Mouse (Mus musculus): ENCODE measurements around the gene Slc35d2.

Slc35d2 gene

GRCm38 (mm10) chr13:64110421-64110820 is 18.7 kb downstream of the Slc35d2 start:
- no peak for DNase-seq (ENCODE audit: low read depth, low spot score)

GRCm38 (mm10) chr13:64108381-64108850 is 20.8 kb downstream of the Slc35d2 start:
- DNase-seq (ENCODE audit: low read depth, low spot score) = peak; percentile 61

- peak; percentile 82 for DNase-seq (ENCODE audit: low read depth, low spot score)
Measured at GRCm38 (mm10) chr13:64107535-64107934, 21.6 kb downstream of the Slc35d2 start.

- no peak for DNase-seq (ENCODE audit: low read depth, low spot score)
Measured at GRCm38 (mm10) chr13:64107105-64107504, 22.1 kb downstream of the Slc35d2 start.

- no peak for DNase-seq (ENCODE audit: low read depth, low spot score)
Measured at GRCm38 (mm10) chr13:64105690-64106089, 23.5 kb downstream of the Slc35d2 start.

- DNase-seq (ENCODE audit: low read depth, low spot score) = peak; percentile 50
Measured at GRCm38 (mm10) chr13:64100186-64100585, 29.0 kb downstream of the Slc35d2 start.

GRCm38 (mm10) chr13:64098992-64099391 is 30.2 kb downstream of the Slc35d2 start:
- DNase-seq (ENCODE audit: low read depth, low spot score) = peak; percentile 56

GRCm38 (mm10) chr13:64093341-64093740 is 35.8 kb downstream of the Slc35d2 start:
- DNase-seq (ENCODE audit: low read depth, low spot score) = peak; percentile 78

- DNase-seq (ENCODE audit: low read depth, low spot score) = no peak
Measured at GRCm38 (mm10) chr13:64092752-64093151, 36.4 kb downstream of the Slc35d2 start.

- DNase-seq (ENCODE audit: low read depth, low spot score) = no peak
Measured at GRCm38 (mm10) chr13:64092141-64092540, 37.0 kb downstream of the Slc35d2 start.

- no peak for DNase-seq (ENCODE audit: low read depth, low spot score)
Measured at GRCm38 (mm10) chr13:64091006-64091405, 38.2 kb downstream of the Slc35d2 start.

GRCm38 (mm10) chr13:64090278-64090677 is 38.9 kb downstream of the Slc35d2 start:
- no peak for DNase-seq (ENCODE audit: low read depth, low spot score)

- no peak for DNase-seq (ENCODE audit: low read depth, low spot score)
Measured at GRCm38 (mm10) chr13:64089130-64089529, 40.0 kb downstream of the Slc35d2 start, which contains the start of gene Hsd17b3. Gene Hsd17b3, minus strand, starts transcription at chr13:64089230.

- DNase-seq (ENCODE audit: low read depth, low spot score) = no peak
Measured at GRCm38 (mm10) chr13:64088057-64088456, 41.1 kb downstream of the Slc35d2 start.

GRCm38 (mm10) chr13:64086036-64086435 is 43.1 kb downstream of the Slc35d2 start:
- DNase-seq (ENCODE audit: low read depth, low spot score) = no peak

- no peak for DNase-seq (ENCODE audit: low read depth, low spot score)
Measured at GRCm38 (mm10) chr13:64083331-64083730, 45.8 kb downstream of the Slc35d2 start.

GRCm38 (mm10) chr13:64081012-64081919 is 47.9 kb downstream of the Slc35d2 start:
- DNase-seq (ENCODE audit: low read depth, low spot score) = peak; percentile 33

GRCm38 (mm10) chr13:64077591-64077990 is 51.6 kb downstream of the Slc35d2 start:
- DNase-seq (ENCODE audit: low read depth, low spot score) = no peak

- DNase-seq (ENCODE audit: low read depth, low spot score) = no peak
Measured at GRCm38 (mm10) chr13:64076074-64076473, 53.1 kb downstream of the Slc35d2 start.

- DNase-seq (ENCODE audit: low read depth, low spot score) = peak; percentile 4
Measured at GRCm38 (mm10) chr13:64066653-64067052, 62.5 kb downstream of the Slc35d2 start.

- no peak for DNase-seq (ENCODE audit: low read depth, low spot score)
Measured at GRCm38 (mm10) chr13:64064276-64064675, 64.9 kb downstream of the Slc35d2 start.

- DNase-seq (ENCODE audit: low read depth, low spot score) = no peak
Measured at GRCm38 (mm10) chr13:64060935-64061506, 68.1 kb downstream of the Slc35d2 start.

- no peak for DNase-seq (ENCODE audit: low read depth, low spot score)
Measured at GRCm38 (mm10) chr13:64053959-64054358, 75.2 kb downstream of the Slc35d2 start.
